Mouse (Mus musculus): ENCODE results near the gene Nos1ap. TPM values are rescaled to one million over a fixed set of nuclear protein-coding genes. Genes with fewer than 3 reads are reported as not detected.

Gene Nos1ap
- total RNA-seq, 2 experiments from 2014 or later = 22.2 to 27.3 TPM

DNA sequence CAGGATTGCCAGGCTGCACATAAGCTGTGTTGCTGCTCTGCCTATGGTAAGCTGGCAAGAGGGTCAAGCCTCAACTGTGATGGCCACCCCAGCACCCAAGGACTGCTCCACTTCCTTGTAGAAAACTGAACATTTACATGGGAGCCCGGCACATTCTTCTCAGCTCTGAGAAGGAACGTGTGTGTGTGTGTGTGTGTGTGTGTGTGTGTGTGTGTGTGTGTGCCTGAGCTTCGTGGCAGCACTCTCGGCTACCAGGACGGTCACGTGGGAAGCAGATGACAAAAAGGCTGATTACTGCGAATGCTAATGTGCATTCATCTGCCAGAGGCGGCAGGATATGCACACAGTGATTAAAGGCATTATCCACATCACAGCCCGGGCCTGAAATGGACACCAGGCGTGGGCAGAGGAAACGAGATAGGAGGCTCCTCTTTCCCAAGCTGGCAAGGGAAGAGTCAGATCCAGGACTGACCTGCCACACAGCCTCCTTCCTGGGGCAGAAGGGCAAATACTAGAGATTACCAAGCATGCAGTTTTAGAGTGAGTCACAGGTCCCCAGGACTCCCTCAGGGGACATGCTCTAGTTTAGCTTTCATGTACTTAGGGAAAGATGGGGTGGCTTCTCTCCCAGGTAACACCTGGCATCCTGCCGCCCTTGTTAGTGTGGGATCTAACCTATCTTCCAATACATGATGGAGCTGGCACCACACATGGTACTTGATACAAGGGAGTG is 202.3 kb downstream of the Nos1ap start:
- intact Hi-C loops (cut with DNase I) = no loop called here
- DNase-seq = peak in 1 of 2 experiments; percentile 14

- DNase-seq = no peak
- intact Hi-C loops (cut with DNase I) = no loop called here
Observed at GRCm38 (mm10) chr1:170385416-170385815, 204.2 kb downstream of the Nos1ap start.

DNA sequence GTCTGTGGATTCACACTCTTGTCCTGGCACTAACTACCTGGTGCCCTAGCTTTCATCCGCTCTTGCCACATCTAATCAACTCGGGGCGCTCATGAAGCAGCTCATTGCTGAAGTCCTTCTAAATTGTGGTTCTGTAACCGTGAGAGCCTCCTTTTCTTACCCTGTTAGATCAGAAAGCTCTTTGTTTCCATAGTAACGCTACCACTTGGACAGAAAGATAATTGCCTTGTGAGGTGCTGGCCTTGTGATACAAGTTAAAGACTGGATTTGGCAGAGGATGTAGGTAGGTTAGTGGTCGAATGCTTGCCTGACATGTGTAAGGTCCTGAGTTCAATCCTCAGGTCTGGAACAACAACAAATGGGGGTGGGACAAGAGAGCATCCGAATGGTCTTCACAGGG is 206.1 kb downstream of the Nos1ap start:
- intact Hi-C loops (cut with DNase I) = no loop called here
- no peak for DNase-seq

DNA sequence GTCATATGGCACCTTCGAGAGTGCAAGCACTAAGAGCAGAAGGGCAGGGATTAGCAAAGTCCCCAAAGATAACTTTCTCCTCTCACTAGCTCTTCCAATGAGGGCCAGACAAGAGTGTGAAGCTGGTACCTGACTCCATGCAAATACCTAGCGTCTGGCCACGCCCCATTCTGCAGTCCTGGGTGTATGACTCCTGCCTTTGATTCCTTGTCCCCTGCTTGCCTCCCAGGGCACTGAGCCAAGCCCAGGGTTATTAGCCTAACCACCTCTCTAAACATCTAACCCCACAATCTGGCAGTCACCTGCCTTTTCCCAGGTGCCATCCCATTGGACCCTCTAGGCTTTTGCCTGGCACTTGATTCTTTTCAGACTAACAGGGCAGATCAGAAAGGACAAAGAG is 208.2 kb downstream of the Nos1ap start:
- intact Hi-C loops (cut with DNase I) = no loop called here
- no peak for DNase-seq

- intact Hi-C loops (cut with DNase I) = no loop called here
- DNase-seq = no peak
Observed at GRCm38 (mm10) chr1:170380505-170380904, 209.2 kb downstream of the Nos1ap start.

GRCm38 (mm10) chr1:170375721-170376120 is 213.9 kb downstream of the Nos1ap start:
- intact Hi-C loops (cut with DNase I) = no loop called here
- DNase-seq = no peak

- intact Hi-C loops (cut with DNase I) = no loop called here
- DNase-seq = no peak
Observed at GRCm38 (mm10) chr1:170373750-170374149, 215.9 kb downstream of the Nos1ap start.

- no peak for DNase-seq
Observed at GRCm38 (mm10) chr1:170371191-170371792, 218.4 kb downstream of the Nos1ap start.

DNA sequence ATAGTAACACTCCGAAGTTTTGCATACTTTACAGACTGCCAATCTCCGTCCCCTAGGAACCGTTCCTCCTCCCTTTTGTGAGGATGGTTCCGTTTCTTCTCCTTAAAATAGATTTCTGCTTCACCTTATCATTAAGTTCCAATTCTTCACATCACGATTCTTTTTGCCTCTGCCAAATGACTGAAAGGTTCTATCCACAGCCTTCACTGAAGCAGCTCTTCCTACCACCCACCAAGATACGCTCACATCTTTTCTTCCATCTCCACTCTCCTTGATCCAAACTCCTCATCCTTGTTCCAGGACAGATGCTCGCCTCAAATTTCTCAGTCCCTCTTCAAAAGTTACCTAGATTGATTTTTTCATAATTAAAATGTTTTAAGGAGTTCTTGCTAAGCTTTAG is 220.8 kb downstream of the Nos1ap start:
- DNase-seq = no peak
- intact Hi-C loops (cut with DNase I) = no loop called here

More at GRCm38 (mm10) chr1:170371191-170371792, 218.4 kb downstream of the Nos1ap start:
- intact Hi-C loops (cut with DNase I) = no loop called here

DNA sequence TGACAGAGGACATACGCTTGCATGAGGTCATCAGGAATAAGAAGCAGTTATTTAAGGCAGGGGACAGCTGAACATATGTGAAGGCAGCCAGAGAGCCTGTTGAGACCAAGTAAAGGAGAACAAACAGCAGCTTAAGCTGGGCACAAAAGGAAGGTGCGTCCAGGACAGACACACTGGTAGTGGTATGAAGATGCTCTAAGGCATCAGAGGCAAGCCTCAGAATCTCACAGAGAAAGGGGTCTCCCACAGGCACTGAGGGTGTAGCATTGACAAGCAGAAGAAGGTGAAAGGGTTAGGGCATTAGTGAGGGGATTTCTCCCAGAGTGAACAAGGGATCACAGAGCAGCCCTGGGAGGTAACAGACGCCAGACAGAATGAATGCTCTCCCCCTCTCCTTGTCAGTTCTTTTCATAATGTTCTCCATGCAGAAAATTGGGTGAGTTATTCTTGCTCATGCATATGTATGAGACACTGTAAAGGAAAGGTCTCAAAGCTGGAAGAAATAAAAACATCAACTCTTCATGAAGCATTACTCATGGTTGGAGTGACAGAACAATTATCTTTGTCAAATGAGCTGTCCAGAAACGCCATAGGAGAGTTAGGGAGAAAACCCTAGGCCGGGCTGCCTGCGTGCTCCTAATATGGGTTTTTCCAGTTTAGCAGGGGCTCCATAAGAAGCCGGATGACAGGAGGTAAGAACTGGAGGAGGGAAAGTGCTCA is 222.5 kb downstream of the Nos1ap start:
- DNase-seq = no peak
- intact Hi-C loops (cut with DNase I) = no loop called here

GRCm38 (mm10) chr1:170363746-170364145 is 225.9 kb downstream of the Nos1ap start:
- DNase-seq = no peak
- intact Hi-C loops (cut with DNase I) = no loop called here

- intact Hi-C loops (cut with DNase I) = no loop called here
- no peak for DNase-seq
Observed at GRCm38 (mm10) chr1:170360183-170360915, 229.3 kb downstream of the Nos1ap start.

DNA sequence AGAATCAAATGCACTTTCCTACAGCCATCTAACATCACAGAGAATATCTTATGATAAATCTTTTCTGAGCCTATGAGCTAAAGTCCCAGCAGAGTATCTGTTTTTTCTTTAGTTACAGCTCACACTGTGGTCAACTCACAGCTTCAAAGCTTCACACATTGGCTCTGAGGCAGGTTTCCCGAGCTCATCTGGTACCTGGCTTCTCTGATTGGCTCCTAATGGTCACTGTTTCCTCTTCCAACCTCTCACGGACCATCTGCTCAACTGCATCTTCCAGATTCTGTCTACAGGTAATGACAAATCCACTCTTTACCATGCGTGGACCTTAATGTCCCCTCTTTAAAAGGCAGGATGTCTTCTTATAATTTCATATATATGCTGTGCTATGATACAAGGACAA is 236.3 kb downstream of the Nos1ap start:
- DNase-seq = no peak
- intact Hi-C loops (cut with DNase I) = no loop called here

DNA sequence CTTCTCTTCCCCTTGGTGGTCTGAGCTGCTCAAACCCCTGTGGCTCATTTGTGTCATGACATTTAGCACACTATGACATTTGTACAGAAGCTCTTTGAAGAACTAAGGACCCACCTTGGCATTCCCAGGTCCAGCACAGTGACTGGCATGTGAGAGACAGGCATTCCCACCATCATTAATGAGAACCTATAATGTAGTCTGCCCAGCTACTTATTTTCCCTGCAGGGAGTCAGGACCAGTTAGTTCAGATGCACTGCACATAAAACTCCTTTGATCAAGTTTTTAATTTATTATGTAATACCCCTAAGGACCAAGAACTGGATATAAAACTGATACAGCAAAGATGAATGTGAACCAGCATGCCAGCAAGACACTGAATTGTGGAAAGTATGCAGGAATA is 238.6 kb downstream of the Nos1ap start:
- DNase-seq = no peak
- intact Hi-C loops (cut with DNase I) = no loop called here

GRCm38 (mm10) chr1:170346266-170346665 is 243.4 kb downstream of the Nos1ap start:
- intact Hi-C loops (cut with DNase I) = no loop called here
- no peak for DNase-seq

DNA sequence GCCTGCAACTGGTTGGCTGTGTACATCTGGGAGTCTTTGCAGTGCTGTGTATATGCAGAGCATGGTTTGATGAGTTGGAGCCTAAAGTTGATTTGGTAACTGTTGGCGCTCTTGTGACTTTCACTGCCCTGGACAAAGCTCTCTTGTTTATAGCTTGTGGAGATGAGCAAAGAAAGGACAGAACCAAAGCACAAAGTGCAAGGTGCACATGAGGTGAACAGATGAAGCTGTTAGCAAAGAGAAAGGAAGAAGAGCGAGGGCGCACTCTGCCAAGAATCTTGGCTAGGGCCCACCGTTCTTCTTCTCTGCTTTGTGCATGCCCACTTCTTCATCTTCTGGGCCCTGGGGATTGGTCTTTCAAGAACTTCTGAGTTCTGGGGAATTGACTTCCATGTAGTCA is 245.8 kb downstream of the Nos1ap start:
- no peak for DNase-seq
- intact Hi-C loops (cut with DNase I) = no loop called here

- no peak for DNase-seq
- intact Hi-C loops (cut with DNase I) = no loop called here
Observed at GRCm38 (mm10) chr1:170343081-170343480, 246.6 kb downstream of the Nos1ap start.

- DNase-seq = no peak
- intact Hi-C loops (cut with DNase I) = no loop called here
Observed at GRCm38 (mm10) chr1:170339943-170340342, 249.7 kb downstream of the Nos1ap start.

GRCm38 (mm10) chr1:170332775-170333174 is 256.9 kb downstream of the Nos1ap start:
- DNase-seq = no peak
- intact Hi-C loops (cut with DNase I) = no loop called here

DNA sequence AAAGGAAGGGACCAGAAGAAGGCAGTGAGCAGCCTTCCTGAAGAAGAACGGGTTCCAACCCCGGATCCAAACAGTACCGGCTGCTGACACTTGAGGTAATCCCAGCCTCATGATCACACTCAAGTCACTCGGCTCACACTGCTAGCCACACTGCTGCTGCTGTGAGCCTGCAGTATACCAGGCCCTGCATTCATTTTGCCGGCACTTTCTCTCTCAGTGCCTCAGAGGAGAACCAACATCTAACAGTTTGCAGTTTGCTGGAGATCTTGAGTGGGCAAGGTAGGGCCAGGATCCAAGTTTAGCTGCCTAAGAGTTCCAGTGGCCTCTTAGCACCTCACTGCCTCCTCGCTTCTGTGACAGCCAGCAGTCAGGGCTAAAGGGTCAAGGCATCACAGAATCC is 257.7 kb downstream of the Nos1ap start:
- no peak for DNase-seq
- intact Hi-C loops (cut with DNase I) = no loop called here

DNA sequence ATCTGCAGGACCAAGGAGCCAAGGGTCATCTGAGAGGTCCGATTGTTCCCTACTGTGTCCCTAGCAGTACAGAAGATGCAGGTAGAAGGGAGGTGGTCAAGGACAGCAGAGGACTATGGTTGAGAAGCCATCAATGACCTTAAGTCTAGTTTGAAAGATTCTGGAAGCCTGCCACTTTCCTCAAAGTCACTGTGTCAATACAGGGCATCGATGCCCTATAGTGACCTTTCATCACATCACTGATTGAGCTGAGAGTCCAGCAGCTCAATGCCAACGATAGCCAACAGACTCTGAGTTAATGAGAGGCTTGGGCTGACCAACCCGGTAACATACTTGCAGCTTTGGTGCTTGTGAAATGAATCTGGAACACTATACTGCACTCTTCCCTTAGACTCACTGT is 264.4 kb downstream of the Nos1ap start:
- DNase-seq = no peak
- intact Hi-C loops (cut with DNase I) = no loop called here
